Mouse (Mus musculus) CH12.LX (cell line): Measurements from ENCODE around the gene Mpp5. TPM values are rescaled to one million over a fixed set of nuclear protein-coding genes. Genes with fewer than 3 reads are reported as not detected.

Experiments
- DNase-seq: peaks from one replicate; pipeline ENCODE4 v3.0.0-alpha.2; 2013; ENCODE audit errors: extremely low read depth
- H3K27ac ChIP-seq: 2 replicates; pipeline ENCODE4 v1.5.1; 2012; ENCODE audit warnings: low read depth, mild to moderate bottlenecking, control low read depth, moderate library complexity; ENCODE audit not compliant: insufficient read depth
- H3K27me3 ChIP-seq: replicated peaks from 2 replicates; pipeline ENCODE3; 2012; ENCODE audit warnings: inconsistent platforms
- H3K36me3 ChIP-seq, 2 experiments: replicated peaks in 1 of 2; 2 replicates each; pipeline versions ENCODE3 to v1.6.1; 2012; ENCODE audit warnings: inconsistent platforms in 1 of 2, low read length in 1 of 2, mild to moderate bottlenecking in 1 of 2, mixed read lengths in 1 of 2, moderate library complexity in 1 of 2; ENCODE audit not compliant: control insufficient read depth in 1 of 2, insufficient read depth in 1 of 2
- H3K4me1 ChIP-seq, 2 experiments: 2 replicates each; pipeline ENCODE4 v1.6.1; 2012; ENCODE audit warnings: inconsistent platforms in 1 of 2, moderate library complexity in 1 of 2; ENCODE audit not compliant: insufficient read depth in 2 of 2, control insufficient read depth in 1 of 2
- H3K4me2 ChIP-seq: 2 replicates; pipeline ENCODE4 v1.6.1; 2012; ENCODE audit warnings: low read depth, mild to moderate bottlenecking, control low read depth; ENCODE audit not compliant: poor library complexity, insufficient read depth, severe bottlenecking
- H3K4me3 ChIP-seq, 3 experiments: fragments of 150-350 bp in 1 of 3; sonication (generic) in 1 of 3; replicated peaks in 1 of 3; 2 replicates each; pipeline versions ENCODE3 to v1.5.1; 2011 to 2012; ENCODE audit warnings: low read depth in 2 of 3, low read length in 2 of 3, mild to moderate bottlenecking in 2 of 3, moderate library complexity in 2 of 3, control low read depth in 1 of 3, improper control_type of control experiment in 1 of 3, inconsistent platforms in 1 of 3, mixed read lengths in 1 of 3; ENCODE audit not compliant: poor library complexity in 1 of 3
- H3K79me2 ChIP-seq: replicated peaks from 2 replicates; pipeline ENCODE4 v1.6.1; 2012; ENCODE audit warnings: mild to moderate bottlenecking, moderate library complexity; ENCODE audit not compliant: control insufficient read depth, poor library complexity, insufficient read depth, severe bottlenecking; ENCODE audit errors: extremely low read depth
- H3K9ac ChIP-seq: 2 replicates; pipeline ENCODE4 v1.6.1; 2012; ENCODE audit warnings: low read depth, mild to moderate bottlenecking, control low read depth, moderate library complexity; ENCODE audit not compliant: insufficient read depth
- H3K9me3 ChIP-seq: replicated peaks from 2 replicates; pipeline ENCODE3; 2012; ENCODE audit warnings: low read length, inconsistent platforms, mixed read lengths
- CTCF ChIP-seq, 2 experiments: IDR thresholded peaks in 1 of 2; conservative IDR thresholded peaks in 1 of 2; 2 replicates each; pipeline ENCODE4 v1.5.1; 2011 to 2012; ENCODE audit warnings: low read depth in 2 of 2, low read length in 2 of 2, improper control_type of control experiment in 1 of 2, inconsistent platforms in 1 of 2, mild to moderate bottlenecking in 1 of 2, moderate library complexity in 1 of 2
- E2F4 ChIP-seq: IDR thresholded peaks from 2 replicates; pipeline ENCODE4 v1.6.1; 2011; ENCODE audit warnings: low read depth, low read length, improper control_type of control experiment; ENCODE audit not compliant: insufficient replicate concordance
- EP300 ChIP-seq: IDR thresholded peaks from 2 replicates; pipeline ENCODE4 v1.6.1; 2011; ENCODE audit warnings: low read length, improper control_type of control experiment
- ETS1 ChIP-seq: conservative IDR thresholded peaks from 2 replicates; pipeline ENCODE4 v1.6.1; 2012; ENCODE audit warnings: low read depth, mild to moderate bottlenecking, inconsistent platforms, low read length, improper control_type of control experiment, moderate library complexity
- GABPA ChIP-seq: IDR thresholded peaks from 2 replicates; pipeline ENCODE4 v1.6.1; 2012; ENCODE audit warnings: low read depth, low read length, improper control_type of control experiment, inconsistent platforms; ENCODE audit not compliant: insufficient replicate concordance
- IRF4 ChIP-seq: IDR thresholded peaks from 2 replicates; pipeline ENCODE4 v1.6.1; 2014; ENCODE audit warnings: low read depth, mild to moderate bottlenecking, inconsistent platforms, low read length, improper control_type of control experiment
- JUN ChIP-seq: IDR thresholded peaks from 2 replicates; pipeline ENCODE4 v1.6.1; 2011; ENCODE audit warnings: low read depth, mild to moderate bottlenecking, low read length, improper control_type of control experiment, moderate library complexity; ENCODE audit not compliant: insufficient read depth
- JUND ChIP-seq: conservative IDR thresholded peaks from 2 replicates; pipeline ENCODE4 v1.6.1; 2011; ENCODE audit warnings: low read depth, low read length, improper control_type of control experiment
- KAT2A ChIP-seq: IDR thresholded peaks from 2 replicates; pipeline ENCODE4 v1.6.1; 2012; ENCODE audit warnings: low read length, improper control_type of control experiment, inconsistent platforms; ENCODE audit not compliant: insufficient replicate concordance
- MAFK ChIP-seq: IDR thresholded peaks from 2 replicates; pipeline ENCODE4 v1.6.1; 2011; ENCODE audit warnings: low read length, improper control_type of control experiment; ENCODE audit not compliant: insufficient replicate concordance
- MAZ ChIP-seq: IDR thresholded peaks from 2 replicates; pipeline ENCODE4 v1.6.1; 2012; ENCODE audit warnings: low read depth, mild to moderate bottlenecking, inconsistent platforms, low read length, improper control_type of control experiment, moderate library complexity
- MXI1 ChIP-seq: IDR thresholded peaks from 2 replicates; pipeline ENCODE4 v1.6.1; 2011; ENCODE audit warnings: mild to moderate bottlenecking, low read depth, low read length, improper control_type of control experiment
- MYC ChIP-seq: IDR thresholded peaks from 2 replicates; pipeline ENCODE4 v1.6.1; 2011; ENCODE audit warnings: low read depth, mild to moderate bottlenecking, improper control_type of control experiment, low read length
- NRF1 ChIP-seq: IDR thresholded peaks from 2 replicates; pipeline ENCODE4 v1.6.1; 2014; ENCODE audit warnings: low read depth, mild to moderate bottlenecking, inconsistent platforms, low read length, improper control_type of control experiment, moderate library complexity
- PAX5 ChIP-seq: IDR thresholded peaks from 2 replicates; pipeline ENCODE4 v1.6.1; 2012; ENCODE audit warnings: low read length, inconsistent platforms, mixed read lengths
- POLR2A ChIP-seq: IDR thresholded peaks from 2 replicates; pipeline ENCODE4 v1.6.1; 2011; ENCODE audit warnings: low read depth, mild to moderate bottlenecking, improper control_type of control experiment, low read length
- POLR2AphosphoS2 ChIP-seq: IDR thresholded peaks from 2 replicates; pipeline ENCODE4 v1.6.1; 2011; ENCODE audit warnings: low read depth, low read length, improper control_type of control experiment
- RAD21 ChIP-seq: IDR thresholded peaks from 2 replicates; pipeline ENCODE4 v1.6.1; 2011; ENCODE audit warnings: low read depth, mild to moderate bottlenecking, low read length, improper control_type of control experiment, moderate library complexity
- RCOR1 ChIP-seq: conservative IDR thresholded peaks from 2 replicates; pipeline ENCODE4 v1.6.1; 2012; ENCODE audit warnings: low read depth, mild to moderate bottlenecking, inconsistent platforms, low read length, improper control_type of control experiment
- SIN3A ChIP-seq: IDR thresholded peaks from 2 replicates; pipeline ENCODE4 v1.6.1; 2012; ENCODE audit warnings: low read length, improper control_type of control experiment, inconsistent platforms
- SMC3 ChIP-seq: IDR thresholded peaks from 2 replicates; pipeline ENCODE4 v1.6.1; 2011; ENCODE audit warnings: low read depth, low read length, improper control_type of control experiment
- UBTF ChIP-seq: IDR thresholded peaks from 2 replicates; pipeline ENCODE4 v1.6.1; 2012; ENCODE audit warnings: low read depth, mild to moderate bottlenecking, inconsistent platforms, low read length, improper control_type of control experiment, moderate library complexity
- dilution Hi-C: fragments of 300-500 bp; cut with MboI; formaldehyde crosslinking; loops from 2 replicates; pipeline ENCODE4 v1.14.3; 2020; ENCODE audit warnings: low sequenced_read_pairs; ENCODE audit not compliant: extremely low pct_unique_long_range_greater_than_20kb, extremely low pct_ligation_motif_present
- in situ Hi-C: fragments of 300-500 bp; cut with MboI; formaldehyde crosslinking; loops from 3 replicates; pipeline ENCODE4 v1.14.3; 2019; ENCODE audit warnings: low sequenced_read_pairs, low pct_ligation_motif_present, low pct_unique_long_range_greater_than_20kb, mixed read lengths
- polyA plus RNA-seq: library from polyadenylated mRNA; unstranded; fragments of >175 nt; gene quantifications from 2 replicates; pipeline ENCODE4 v1.2.1, GENCODE M21; 2012; ENCODE audit warnings: low read depth; ENCODE audit not compliant: insufficient read length
- total RNA-seq, 2 experiments: library from RNA; depleted of rRNA; stranded (reverse); fragments of 300-350 nt in 1 of 2; fragments of >200 nt in 1 of 2; gene quantifications; 2 replicates each; pipeline ENCODE4 v1.2.3; 2012 to 2014

The Mpp5 gene
- total and polyA plus RNA-seq, 3 experiments = 9.9 to 14.2 (median 13.6) TPM

DNA sequence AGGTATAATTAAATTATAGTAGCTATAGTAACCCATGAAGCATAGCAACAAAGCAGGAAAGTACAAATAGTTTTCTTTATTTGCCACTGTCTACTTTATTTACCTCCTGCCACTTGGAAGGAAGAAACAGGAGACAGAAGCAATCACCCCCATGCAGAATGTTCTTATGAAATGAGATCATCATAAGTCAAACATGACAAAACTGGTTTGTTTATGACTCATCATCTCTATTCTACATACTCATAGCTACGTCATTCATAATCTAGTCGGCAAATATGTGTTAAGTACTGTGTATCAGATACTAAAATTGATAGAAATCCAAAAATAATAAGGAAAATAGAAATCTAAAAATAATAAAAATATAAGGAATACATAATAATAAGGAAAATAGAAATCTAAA, 8.4 kb upstream of the Mpp5 start:
- Histone ChIP-seq H3K27me3 (peaks cover 6% of the 10 kb centered on the region), H3K4me2 (no peak overlapping the region), H3K4me1 (0 out of 4 replicates have a peak, but pooled peaks cover 0 to 2% of the 10 kb centered on the region in 2 experiments), H3K79me2 (no peaks in the 10 kb centered on the region), H3K4me3 (no peak overlapping the region), H3K9me3 (no peaks in the 10 kb centered on the region), H3K9ac (no peak overlapping the region), H3K27ac (no peak overlapping the region), H3K36me3 (no peaks in the 10 kb centered on the region)
- TF ChIP-seq EP300 (0 out of 2 replicates have a peak, but pooled peaks have one; percentile 35), POLR2A (no peak), NRF1 (no peak), IRF4 (peak; percentile 64), MYC (no peak), JUN (peak; percentile 67), POLR2AphosphoS2 (no peak), E2F4 (no peak), MAZ (no peak), JUND (peak; percentile 78), MXI1 (no peak)
- in situ Hi-C loops = no loop called here
- dilution Hi-C loops = no loop called here
- DNase-seq = peak; percentile 3

DNA sequence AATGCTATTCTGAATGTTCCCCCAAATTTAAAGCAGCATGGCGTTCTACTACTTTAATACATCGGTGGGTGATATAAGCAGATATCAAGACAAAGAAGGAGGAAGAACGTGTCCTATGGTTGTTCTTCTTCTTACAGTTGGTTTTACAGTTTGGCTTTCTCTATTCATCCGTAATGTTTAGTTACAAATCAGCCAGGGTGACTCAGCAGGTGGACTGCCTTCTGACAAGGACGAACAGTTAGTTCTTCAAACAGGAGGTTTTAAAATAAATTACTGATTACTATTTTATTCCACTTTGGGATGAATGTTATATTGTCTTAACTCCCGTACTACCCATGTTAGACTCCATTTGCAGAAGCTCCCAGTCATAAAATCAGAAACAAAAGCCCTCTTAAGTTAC, 2.5 kb upstream of the Mpp5 start:
- no peak for DNase-seq
- dilution Hi-C loops (no loop called here), in situ Hi-C loops (no loop called here)
- H3K4me3 ChIP-seq = no peak overlapping the region
- no peak overlapping the region for H3K27ac ChIP-seq
- H3K4me2 ChIP-seq = no peak overlapping the region
- no peaks in the 10 kb centered on the region for H3K9me3 ChIP-seq
- H3K79me2 ChIP-seq = no peaks in the 10 kb centered on the region
- H3K27me3 ChIP-seq = peaks cover 10% of the 10 kb centered on the region
- no peaks in the 10 kb centered on the region for H3K36me3 ChIP-seq
- H3K9ac ChIP-seq = no peak overlapping the region
- TF ChIP-seq JUN = no peak
- no peak for TF ChIP-seq MAFK
- no peak for TF ChIP-seq IRF4
- no peak for TF ChIP-seq ETS1
- TF ChIP-seq CTCF (conservative IDR thresholded peaks at IDR 0.05 in 1 of 2, IDR thresholded peaks at IDR 0.05 in 1 of 2; ENCODE audit: low read depth in 2 of 2, low read length in 2 of 2) = no peak
- TF ChIP-seq EP300 = no peak
- no peak for TF ChIP-seq RCOR1
- TF ChIP-seq GABPA = no peak
- no peak for TF ChIP-seq E2F4
- TF ChIP-seq PAX5 = no peak
- TF ChIP-seq MYC = no peak
- TF ChIP-seq RAD21 = no peak
- TF ChIP-seq SIN3A = no peak
- no peak for TF ChIP-seq POLR2AphosphoS2
- TF ChIP-seq KAT2A = no peak
- TF ChIP-seq SMC3 = no peak
- TF ChIP-seq UBTF = no peak
- peaks cover 2 to 10% of the 10 kb centered on the region in 2 experiments; a peak in 2 of 4 replicates for H3K4me1 ChIP-seq
